Mouse (Mus musculus): ENCODE measurements at regions not wholly inside any gene's neighbourhood (a gene's known extent, or its start where the extent isn't known, plus 50 kb on each side); places are given as distances from the start of the nearest gene placed in this dataset.

DNA sequence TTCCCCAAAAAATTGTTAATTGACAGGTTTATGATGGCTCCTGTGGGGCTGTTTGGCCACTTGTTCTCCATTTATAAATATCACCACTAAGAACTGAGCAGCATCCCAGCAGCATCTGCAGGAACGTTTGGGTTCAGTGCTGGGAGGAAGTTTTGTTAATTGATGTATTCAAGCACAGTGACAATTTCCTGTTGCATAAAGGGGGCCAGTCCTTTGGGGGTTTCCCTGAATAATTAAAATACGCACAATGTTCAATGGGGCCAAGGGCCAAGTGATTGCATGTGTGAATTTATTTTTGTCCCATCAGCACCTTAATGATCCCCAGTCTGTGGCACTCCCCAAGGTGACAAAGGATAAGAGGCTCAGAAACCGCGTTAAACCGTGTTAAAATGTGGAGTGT, 1272.6 kb upstream of the A1bg start:
- ATAC-seq (replicated peaks; ENCODE audit: low read depth, poor library complexity, severe bottlenecking): no peak

DNA sequence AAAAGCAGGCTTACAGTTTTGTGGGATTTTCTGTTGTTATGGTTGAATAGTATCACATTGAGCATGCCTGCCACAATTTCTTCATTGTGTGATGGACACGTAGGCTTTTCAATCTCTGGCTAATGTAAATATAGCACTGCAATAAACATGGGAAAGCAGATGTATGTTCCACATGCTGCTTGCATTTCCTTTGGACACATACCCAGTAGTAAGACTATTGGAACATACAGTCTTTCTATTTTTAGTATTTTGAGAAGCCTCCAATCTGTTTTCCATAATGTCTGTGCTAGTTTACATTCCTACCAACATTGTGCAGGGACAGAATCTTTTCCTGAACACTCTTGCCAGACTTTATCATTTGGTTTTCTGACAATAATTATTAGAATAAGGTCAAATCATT, 1269.9 kb upstream of the A1bg start:
- no peak for ATAC-seq (replicated peaks; ENCODE audit: low read depth, poor library complexity, severe bottlenecking)

DNA sequence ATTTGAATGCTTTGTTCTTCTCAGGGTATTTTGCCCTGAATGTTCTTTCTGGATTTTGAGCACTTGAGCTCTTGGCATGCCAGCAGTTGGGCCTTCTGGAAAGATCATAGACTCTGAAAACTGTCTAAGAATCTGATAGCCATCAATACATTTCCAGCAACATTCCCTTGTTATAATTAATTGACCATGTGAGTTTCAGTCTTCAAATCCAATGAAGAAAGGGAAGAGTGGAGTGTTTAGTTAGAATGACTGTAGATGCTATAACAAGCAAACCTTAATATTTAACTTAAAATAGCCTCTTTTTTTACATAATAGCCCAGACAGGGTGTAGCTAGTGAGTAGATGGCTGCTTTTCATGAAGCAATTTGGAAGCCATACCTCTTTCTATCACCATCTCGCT, 1268.8 kb upstream of the A1bg start:
- no peak for ATAC-seq (replicated peaks; ENCODE audit: low read depth, poor library complexity, severe bottlenecking)

DNA sequence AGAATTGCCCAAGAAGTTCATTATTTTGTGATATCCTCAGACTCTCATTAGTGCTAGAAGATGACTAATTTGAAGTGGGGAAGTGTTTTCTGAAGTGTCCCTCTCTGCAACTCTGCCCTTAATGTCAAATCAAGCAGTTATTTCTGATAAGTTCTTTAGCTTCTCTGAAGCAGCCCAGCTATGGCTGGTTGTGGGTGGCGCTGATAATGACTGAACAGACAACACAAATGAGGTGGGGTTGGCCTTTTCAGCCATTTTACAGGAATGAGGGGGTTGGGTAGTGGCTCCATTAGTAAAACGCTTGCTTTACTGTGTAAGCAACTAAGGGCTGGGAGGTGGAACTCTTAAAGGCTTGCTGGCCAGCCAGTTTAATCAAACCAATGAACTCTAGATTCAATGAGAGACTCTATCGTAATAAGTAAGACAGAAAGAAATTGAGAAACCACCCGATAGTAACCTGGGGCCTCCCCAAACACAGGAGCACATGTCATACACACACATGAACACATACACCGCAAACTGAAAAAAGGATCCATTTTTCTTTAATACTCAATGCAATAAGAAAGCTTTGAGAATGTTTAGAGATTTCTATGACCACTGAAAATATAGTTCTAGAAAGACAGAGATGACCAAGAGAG, 1268.3 kb upstream of the A1bg start:
- ATAC-seq (replicated peaks; ENCODE audit: low read depth, poor library complexity, severe bottlenecking): peak; percentile 50; the same call in 1 of the 2 replicates

DNA sequence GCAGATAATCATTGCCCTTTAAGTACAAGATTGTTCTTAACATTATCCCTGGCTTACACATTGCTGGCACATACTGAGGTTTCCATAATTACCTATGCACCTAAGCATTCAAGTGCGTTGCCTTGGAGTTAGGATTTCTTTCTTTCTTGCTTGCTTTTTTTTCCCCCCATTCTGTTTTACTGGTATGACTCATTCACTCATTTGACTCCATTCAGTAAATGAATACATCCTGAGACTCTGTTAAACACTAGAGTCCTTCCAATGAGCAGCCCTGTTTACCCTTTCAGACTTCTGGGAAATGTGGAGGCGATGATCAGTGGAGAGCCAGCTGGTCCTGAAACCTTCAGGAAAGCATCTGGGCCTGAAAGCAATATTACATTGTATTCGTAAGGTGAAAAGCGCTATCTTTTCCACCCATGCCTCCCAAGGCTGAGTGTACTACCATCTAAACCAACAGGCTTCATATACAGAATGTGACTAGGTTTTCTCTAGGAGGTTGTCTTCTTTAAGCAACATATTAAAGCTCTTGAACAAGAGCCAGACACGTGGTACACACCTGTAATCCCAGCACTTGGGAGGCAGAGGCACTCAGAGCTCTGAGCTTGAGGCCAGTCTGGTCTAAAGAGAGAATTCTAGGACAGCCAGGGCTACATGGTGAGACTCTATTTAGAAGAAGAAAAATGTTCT, 1267.6 kb upstream of the A1bg start:
- no peak for ATAC-seq (replicated peaks; ENCODE audit: low read depth, poor library complexity, severe bottlenecking)

DNA sequence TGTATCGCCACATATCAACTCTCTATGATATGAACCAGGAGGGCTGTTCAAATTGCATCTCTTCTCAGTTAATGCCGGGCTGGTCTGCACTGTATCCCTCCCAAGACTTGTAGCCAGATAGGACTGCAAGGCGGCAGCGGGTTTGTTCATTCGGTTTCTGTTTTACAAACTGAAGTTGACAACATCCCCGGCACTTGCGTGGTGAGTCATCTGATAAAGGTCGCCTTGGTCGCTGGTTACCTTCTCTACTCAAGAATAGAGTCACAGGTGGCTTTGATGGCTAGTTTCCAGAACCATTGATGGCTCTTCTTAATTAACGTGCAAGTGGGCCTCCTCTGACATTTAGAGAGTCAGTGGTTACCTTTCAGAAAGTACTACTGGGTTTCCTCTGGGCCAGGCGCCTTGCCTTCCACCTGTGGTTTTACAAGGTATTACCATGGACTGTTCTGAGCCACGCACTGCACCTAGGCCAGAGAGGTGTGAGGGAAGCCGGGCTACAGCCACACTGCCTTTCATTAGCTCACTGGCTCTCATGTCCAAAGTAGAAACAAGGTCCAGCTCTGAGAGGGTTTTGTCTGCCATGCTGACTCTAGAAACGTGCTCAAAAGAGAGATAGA, 1266.9 kb upstream of the A1bg start:
- ATAC-seq (replicated peaks; ENCODE audit: low read depth, poor library complexity, severe bottlenecking): no peak

DNA sequence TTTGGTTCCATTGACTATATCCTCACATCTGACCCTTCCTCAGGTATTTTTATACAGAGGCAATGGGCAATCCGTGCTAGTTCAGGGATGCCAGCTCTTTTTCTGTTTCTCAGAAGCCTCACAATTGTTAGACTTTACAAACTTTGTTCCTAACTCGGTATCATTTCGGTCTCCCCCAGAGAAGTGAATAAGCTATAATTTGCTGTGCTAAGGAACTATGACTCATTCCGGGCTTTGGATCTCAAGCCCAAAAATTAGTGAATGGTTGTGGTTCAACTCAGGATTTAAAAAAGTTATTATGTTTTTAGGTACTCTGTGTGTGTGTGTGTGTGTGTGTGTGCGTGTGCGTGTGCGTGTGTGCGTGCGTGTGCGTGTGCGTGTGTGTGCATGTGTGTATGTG, 1263.7 kb upstream of the A1bg start:
- ATAC-seq (replicated peaks; ENCODE audit: low read depth, poor library complexity, severe bottlenecking): no peak

DNA sequence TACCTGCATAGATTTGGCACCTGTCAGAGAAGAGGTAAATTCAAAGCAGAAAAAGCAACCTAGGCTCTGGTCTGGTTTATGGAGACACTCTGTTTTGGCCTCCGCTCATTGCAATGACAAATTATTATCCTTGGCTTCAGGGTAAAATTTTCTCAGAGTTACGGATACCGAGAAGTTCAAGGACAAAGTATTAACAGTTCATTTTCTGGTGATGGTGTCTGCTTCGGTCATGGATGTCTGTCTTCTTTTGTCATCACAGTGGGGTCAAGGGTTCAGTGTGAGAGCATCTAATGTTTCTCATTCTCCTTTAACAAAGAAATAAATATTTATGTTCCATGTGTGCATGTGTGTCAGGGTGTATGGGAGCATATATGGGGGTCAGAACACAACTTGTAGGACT, 1261.0 kb upstream of the A1bg start:
- ATAC-seq (replicated peaks; ENCODE audit: low read depth, poor library complexity, severe bottlenecking): no peak

DNA sequence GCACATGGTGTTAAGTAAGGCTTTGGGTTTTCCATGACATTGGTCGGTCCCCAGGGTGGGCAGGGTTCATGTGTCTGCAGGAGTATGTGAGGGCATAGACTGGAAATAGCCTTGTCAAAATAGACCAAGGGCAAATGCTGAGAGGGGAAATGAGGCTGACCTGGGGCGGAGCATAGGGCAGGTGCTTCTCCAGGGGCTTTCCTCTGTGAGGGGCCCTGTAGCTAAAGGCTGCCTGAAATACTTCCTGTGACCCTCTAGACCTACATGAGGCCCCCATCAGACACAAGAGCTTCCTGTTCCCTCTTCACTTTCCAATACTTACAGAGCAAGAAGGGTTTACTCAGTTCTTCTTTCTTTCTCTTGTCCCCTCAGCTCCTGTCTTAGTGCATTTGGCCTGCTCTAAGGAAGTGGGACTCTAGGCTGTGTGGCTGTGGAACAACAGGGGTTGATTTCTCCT, 1258.7 kb upstream of the A1bg start:
- ATAC-seq (replicated peaks; ENCODE audit: low read depth, poor library complexity, severe bottlenecking): peak; percentile 83

DNA sequence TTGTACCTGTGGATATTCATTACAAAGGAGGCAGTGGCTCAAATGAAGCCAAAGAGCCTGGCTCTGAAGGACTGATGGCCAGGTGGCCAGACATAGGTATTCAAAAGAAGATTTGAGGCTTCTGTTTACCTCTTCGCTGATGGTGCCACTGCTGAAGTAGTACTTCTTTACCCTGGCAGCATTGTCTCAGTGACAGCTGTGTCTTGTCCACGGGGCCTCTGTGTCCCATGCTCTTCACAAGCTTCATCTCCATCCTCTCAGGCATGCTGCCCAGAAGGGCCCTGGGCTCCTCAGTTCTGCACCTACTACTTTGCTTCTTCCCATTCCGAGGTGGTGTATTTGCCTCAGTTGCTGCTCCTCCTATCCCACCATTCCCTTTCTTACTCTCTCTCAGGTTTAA, 1257.9 kb upstream of the A1bg start:
- no peak for ATAC-seq (replicated peaks; ENCODE audit: low read depth, poor library complexity, severe bottlenecking)

DNA sequence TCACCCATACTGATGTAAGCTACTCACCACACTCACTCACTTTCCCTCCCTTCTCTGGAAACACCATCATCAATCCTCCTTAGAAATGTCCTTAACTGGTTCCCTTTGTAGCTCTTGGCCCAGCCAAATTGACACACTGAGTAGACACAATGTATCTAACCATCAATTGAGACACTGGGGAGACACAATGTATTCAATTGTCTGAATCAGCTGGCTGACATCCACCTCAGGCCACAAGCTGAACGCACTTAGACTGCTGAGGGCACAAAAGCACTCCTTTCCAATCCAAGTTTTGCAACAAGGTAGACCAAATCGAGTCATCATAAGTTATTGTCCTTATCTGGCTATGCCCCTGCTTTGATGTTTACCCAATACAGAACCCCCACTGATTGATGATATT, 1257.0 kb upstream of the A1bg start:
- ATAC-seq (replicated peaks; ENCODE audit: low read depth, poor library complexity, severe bottlenecking): no peak

DNA sequence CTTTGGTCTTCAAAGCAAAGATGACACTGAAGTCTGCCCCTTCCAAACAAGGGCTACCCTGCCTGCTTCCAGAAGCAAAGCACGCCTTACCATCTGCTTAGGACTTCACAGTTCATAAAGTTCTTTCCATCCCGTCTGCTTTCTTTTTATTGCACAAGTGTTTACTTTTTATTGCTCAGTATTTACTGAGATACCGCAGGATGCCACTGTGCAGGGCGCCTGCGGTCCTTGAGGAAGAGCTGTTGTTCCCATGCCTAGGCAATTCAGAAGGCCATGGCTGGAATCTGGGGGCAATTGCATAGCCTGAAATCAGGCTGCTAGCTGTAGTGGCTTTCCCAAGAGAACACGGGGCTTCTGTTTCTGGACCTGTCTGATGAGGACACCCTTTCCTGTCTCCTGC, 1255.8 kb upstream of the A1bg start:
- no peak for ATAC-seq (replicated peaks; ENCODE audit: low read depth, poor library complexity, severe bottlenecking)

DNA sequence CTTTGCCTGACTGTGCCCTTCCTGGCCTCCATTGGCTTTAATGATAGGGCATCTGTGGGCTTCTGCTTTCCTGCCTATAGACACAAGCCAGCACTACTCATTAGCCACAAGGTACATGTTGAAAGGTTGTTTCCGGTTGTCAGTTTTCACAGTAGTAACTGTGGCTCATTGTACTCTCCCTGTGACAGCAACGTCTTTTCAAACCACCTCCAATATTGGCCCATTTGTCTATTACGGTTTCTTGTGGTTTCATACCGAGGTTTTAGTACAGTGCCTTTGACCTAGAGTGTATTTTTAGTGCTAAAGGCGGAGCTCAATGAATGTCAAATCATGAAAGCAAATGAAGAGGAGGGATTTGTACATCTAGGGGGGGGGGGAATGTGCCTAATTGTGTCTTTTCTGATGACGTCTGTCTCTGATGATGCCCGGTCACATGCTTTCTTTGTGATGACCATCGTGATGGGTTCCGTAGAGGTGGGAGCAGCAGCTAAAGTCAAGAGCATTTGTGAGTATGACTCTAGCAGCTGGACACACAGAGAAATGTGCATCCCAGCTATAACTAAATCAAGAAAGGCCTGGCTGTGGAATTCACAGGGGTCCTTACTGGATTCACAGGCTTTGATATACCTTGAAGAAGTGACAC, 1255.1 kb upstream of the A1bg start:
- ATAC-seq (replicated peaks; ENCODE audit: low read depth, poor library complexity, severe bottlenecking): peak; percentile 52

DNA sequence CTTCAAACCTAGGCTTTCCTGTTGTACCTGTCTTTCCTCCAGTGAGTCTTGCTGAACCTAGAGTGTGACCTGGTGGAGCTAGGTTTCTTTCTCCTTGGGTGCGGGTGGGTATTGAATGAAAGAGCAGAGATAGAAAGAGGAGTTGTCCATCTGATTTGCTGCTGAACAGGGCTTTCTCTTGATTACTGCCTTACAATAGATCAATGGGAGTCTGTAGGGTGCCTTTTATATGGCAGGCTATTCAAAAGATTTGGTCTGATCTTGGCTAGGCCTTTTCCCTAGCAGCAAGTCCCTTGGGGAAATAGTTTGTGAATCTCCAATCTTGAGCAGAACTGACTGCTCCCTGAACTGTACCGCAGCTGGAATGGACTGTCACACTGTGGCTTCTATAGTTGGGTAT, 1253.3 kb upstream of the A1bg start:
- no peak for ATAC-seq (replicated peaks; ENCODE audit: low read depth, poor library complexity, severe bottlenecking)

DNA sequence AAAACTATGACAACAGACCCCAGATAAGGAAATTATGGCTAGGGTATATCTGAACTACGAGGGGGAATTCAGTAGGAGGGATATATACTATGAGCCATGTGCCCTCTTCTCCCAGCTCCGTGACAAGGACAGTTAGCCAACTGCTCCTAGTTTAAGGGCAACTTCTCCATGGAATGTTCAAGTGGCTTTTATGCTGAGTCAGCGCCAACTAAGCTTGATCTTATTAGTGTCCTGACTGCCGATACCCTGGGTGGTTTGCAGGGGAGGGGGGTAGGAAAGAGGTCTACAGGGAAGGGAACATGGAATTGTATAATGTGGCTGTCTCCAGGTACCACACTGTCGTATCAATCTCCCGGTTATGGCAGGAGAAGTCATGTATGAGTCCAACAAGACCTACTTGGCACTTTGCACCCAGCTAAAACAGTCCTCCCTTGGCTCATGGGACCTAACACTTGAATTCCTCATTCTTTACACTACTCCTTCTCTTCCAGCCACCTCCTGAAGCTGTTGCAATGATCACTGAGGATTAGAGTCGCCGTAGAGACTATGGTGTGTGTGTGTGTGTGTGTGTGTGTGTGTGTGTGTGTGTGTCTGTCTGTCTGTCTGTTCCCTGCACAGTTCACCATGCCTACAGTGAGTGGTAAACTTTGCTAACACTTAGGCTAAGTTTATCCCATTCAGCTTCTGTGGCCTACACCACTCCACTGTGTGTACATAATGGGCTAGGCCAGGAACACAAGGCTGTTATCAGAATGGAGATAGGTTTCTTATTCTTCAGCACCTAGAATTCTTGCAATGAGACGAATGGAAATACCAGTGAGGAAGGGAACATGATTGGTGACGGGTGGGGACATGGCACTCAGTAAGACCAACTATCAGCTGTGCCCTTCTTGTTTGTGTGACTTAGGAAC, 1251.1 kb upstream of the A1bg start:
- no peak for ATAC-seq (replicated peaks; ENCODE audit: low read depth, poor library complexity, severe bottlenecking)

DNA sequence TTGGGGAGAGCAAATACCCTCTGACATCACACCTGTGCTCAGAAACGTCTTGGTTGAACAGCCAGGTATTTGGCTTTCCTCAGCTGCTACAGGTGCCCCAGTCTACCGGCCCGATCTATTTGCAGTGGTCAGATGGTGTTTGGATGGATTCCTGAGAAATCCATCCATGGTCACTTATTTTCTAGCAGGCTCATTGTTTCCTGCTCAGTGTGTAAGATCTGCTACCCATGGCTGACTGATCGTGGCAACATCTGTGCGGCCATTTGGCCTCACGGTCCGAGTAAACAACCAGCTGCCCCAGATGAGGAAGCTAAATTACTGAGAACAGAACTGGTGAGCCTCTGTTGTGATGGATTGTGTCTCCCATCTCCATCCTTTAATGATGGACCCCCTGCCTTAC, 1248.8 kb upstream of the A1bg start:
- no peak for ATAC-seq (replicated peaks; ENCODE audit: low read depth, poor library complexity, severe bottlenecking)

DNA sequence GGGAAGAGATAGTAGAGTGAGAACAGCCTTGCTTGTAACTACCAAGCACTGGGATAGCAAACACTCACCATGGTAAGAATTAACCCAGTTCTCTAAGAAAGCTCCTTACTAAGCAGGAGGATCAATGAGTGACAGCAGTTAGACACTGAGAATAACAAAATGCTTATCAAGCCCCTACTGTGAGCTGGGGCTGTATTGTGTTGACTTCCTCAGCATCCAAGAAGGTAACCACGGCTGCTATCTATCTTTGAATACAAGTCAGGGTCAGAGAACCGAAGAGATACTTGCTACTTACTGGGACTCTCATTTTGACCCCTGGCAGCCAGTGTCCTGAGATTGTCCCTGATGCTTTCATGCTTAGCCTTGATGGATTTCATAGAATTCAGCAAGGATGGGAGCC, 1248.4 kb upstream of the A1bg start:
- ATAC-seq (replicated peaks; ENCODE audit: low read depth, poor library complexity, severe bottlenecking): no peak

DNA sequence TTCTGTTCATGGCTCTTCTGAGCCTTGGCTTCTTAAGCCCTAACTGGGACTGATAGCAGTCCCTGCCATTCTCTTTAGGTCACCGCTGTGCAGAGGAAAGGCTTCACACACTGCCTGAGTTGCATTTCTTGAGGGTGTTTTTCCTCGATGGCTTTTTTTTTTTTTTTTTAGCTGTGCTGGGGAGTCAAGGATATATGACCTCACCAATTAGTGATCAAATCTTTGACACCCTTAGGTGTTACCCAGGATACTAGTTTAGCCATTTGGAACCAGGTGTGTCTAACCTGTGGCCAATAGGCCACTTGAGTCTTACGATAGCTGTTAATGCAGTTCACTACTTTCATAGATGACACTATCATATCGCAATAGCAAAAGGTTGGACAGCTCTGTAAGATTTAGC, 1247.5 kb upstream of the A1bg start:
- ATAC-seq (replicated peaks; ENCODE audit: low read depth, poor library complexity, severe bottlenecking): no peak

DNA sequence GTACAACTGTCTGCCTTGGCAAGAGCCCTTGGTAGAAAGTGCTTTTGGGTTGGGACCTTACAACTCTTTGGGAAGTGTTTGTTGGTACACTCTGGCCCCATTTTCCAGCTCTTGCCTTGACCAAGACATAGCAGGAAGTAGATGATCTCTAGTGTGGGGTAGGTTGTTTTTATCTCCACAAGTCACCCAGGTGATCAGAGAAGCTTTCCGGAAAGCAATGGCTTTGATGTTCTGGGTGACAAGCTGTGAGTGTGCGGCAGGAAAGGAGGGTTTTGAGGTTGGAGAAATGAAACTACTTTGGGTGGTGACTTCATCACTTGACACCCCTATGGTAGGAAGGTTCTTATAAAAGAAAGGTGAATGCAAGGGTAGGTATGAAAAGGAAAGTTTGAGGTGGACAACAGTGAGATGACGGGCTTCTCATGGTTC, 1246.8 kb upstream of the A1bg start:
- ATAC-seq (replicated peaks; ENCODE audit: low read depth, poor library complexity, severe bottlenecking): no peak

DNA sequence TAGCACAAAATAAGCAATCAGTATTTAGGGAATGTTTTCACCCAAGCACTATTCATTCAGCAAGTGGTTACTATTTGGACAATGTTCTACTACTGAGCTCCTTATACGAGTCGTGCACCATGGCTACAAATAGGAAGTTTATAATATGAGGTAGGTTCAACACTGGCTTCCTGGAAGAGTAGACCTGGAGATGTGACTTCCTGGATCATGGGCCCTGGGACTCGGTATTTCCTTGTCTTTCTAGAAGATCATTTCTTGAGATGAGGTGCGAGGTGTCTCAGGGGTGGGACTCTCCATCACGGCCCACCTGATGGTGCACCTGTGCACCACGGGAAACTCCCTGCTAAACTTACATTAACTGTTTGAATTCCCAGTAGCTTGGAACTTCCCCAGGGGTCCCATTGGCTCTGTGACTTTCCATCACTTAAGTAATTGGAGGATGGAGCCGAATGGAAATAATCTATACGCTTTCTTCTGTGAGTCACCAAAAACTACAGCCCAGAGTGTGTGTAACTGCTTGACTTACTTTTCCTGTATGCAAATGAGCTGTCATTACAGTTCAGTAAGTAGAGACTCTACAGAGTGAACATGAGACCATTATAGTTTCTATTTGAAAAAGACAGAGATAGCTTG, 1246.3 kb upstream of the A1bg start:
- ATAC-seq (replicated peaks; ENCODE audit: low read depth, poor library complexity, severe bottlenecking): no peak
